Mouse (Mus musculus): ENCODE measurements at regions not wholly inside any gene's neighbourhood (a gene's known extent, or its start where the extent isn't known, plus 50 kb on each side); places are given as distances from the start of the nearest gene placed in this dataset.

DNA sequence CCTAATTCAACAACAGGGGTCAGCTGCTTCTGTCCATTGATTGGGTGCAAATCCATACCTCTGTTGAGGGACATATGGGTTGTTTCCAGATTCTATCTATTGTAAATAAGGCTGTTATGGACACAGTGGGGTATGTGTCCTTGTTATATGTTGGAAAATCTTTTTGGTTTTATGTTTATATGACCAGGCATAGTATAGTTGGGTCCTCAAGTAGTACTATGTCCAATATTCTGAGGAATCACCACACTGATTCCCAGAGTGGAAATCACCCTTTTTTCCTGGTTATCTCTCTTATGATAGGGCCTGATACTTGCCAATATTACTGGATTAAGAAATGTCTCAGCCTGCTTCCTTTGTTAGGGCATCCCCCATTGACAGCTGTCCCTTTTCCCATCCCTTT is 1471.0 kb downstream of the Kcnt2 start:
- Histone ChIP-seq H3K4me3 (ENCODE audit: low read depth, low read length) (no peak overlapping the region), H3K9me3 (ENCODE audit: low read length) (no peaks in the 10 kb centered on the region), H3K27me3 (replicated peaks; ENCODE audit: insufficient read depth, low read length) (no peaks in the 10 kb centered on the region), H3K9ac (replicated peaks; ENCODE audit: low read depth) (no peak overlapping the region), H3K4me2 (replicated peaks; ENCODE audit: low read depth, low read length) (no peak overlapping the region), H3K36me3 (ENCODE audit: insufficient read depth, low read length) (no peaks in the 10 kb centered on the region), H3K4me1 (ENCODE audit: insufficient read depth, low read depth, low read length) (no peaks in the 10 kb centered on the region), H3K27ac (ENCODE audit: low read length) (no peak overlapping the region)
- DNase-seq (ENCODE audit: low spot score) (no peak), ATAC-seq (no peak)
- TF ChIP-seq EP300 (IDR thresholded peaks at IDR 0.05), result no peak
- no peak for TF ChIP-seq CTCF (IDR thresholded peaks at IDR 0.05)

DNA sequence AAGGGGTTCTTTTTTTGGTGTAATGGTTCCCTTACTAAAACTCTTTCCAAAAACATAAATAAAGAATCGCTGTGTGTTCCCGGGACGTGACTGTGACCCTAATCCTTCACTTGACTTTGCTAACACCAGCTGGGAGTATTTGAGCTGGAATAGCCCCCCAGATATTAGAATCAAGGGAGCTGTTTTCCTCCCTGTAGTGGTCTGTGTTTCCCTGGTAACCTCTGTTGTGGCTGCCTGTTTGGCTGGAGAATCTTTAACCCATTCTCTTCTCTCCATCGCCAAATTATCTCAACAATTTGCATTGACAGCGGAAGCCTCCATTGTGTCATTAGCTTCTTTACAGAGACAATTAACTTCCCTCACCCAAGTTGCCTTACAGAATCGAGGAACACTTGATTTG is 1471.6 kb downstream of the Kcnt2 start:
- TF ChIP-seq EP300 (IDR thresholded peaks at IDR 0.05), result no peak
- Histone ChIP-seq H3K4me3 (ENCODE audit: low read depth, low read length) (no peak overlapping the region), H3K27me3 (replicated peaks; ENCODE audit: insufficient read depth, low read length) (no peaks in the 10 kb centered on the region), H3K36me3 (ENCODE audit: insufficient read depth, low read length) (no peaks in the 10 kb centered on the region), H3K4me1 (ENCODE audit: insufficient read depth, low read depth, low read length) (no peaks in the 10 kb centered on the region), H3K9me3 (ENCODE audit: low read length) (no peaks in the 10 kb centered on the region), H3K9ac (replicated peaks; ENCODE audit: low read depth) (no peak overlapping the region), H3K27ac (ENCODE audit: low read length) (no peak overlapping the region), H3K4me2 (replicated peaks; ENCODE audit: low read depth, low read length) (no peak overlapping the region)
- DNase-seq (ENCODE audit: low spot score) (no peak), ATAC-seq (no peak)
- 50% methylated on average over 6 of the region's 6 CpGs for WGBS

DNA sequence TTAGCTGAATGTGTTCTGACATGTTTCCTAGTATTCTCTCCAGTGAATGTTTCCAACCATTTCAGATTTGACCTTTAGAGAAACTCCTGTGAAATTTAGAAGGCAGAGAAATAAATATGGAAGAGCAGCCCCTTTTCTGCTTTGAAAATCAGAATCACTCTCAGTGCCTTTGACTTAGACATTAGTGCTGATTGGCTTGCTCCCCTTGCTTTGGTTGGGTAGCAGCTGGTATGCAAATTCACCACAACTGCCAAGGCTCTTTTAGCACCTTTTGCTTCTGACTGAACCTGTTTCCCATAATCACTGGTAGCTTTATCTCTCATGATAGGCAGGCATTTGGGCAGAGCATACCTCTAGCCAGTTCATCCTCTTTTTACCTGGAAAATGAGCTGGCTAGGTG is 1495.3 kb downstream of the Kcnt2 start:
- Histone ChIP-seq H3K4me3 (ENCODE audit: low read depth, low read length) (no peak overlapping the region), H3K27me3 (replicated peaks; ENCODE audit: insufficient read depth, low read length) (no peaks in the 10 kb centered on the region), H3K9ac (replicated peaks; ENCODE audit: low read depth) (no peak overlapping the region), H3K4me1 (ENCODE audit: insufficient read depth, low read depth, low read length) (no peaks in the 10 kb centered on the region), H3K27ac (ENCODE audit: low read length) (no peak overlapping the region), H3K36me3 (ENCODE audit: insufficient read depth, low read length) (no peaks in the 10 kb centered on the region), H3K9me3 (ENCODE audit: low read length) (no peaks in the 10 kb centered on the region), H3K4me2 (replicated peaks; ENCODE audit: low read depth, low read length) (no peak overlapping the region)
- TF ChIP-seq CTCF (IDR thresholded peaks at IDR 0.05) (no peak), EP300 (IDR thresholded peaks at IDR 0.05) (no peak)
- ATAC-seq (no peak), DNase-seq (ENCODE audit: low spot score) (no peak)

- TF ChIP-seq CTCF (IDR thresholded peaks at IDR 0.05) (no peak), EP300 (IDR thresholded peaks at IDR 0.05) (no peak)
- no peak overlapping the region for H3K4me2 ChIP-seq (replicated peaks; ENCODE audit: low read depth, low read length)
- H3K36me3 ChIP-seq (ENCODE audit: insufficient read depth, low read length), result no peaks in the 10 kb centered on the region
- no peaks in the 10 kb centered on the region for H3K9me3 ChIP-seq (ENCODE audit: low read length)
- 49% methylated on average over 1 of the region's 1 CpGs for WGBS
- no peaks in the 10 kb centered on the region for H3K27me3 ChIP-seq (replicated peaks; ENCODE audit: insufficient read depth, low read length)
- no peak overlapping the region for H3K27ac ChIP-seq (ENCODE audit: low read length)
- DNase-seq (ENCODE audit: low spot score) (no peak), ATAC-seq (no peak)
- H3K9ac ChIP-seq (replicated peaks; ENCODE audit: low read depth), result no peak overlapping the region
- H3K4me1 ChIP-seq (ENCODE audit: insufficient read depth, low read depth, low read length), result no peaks in the 10 kb centered on the region
- H3K4me3 ChIP-seq (ENCODE audit: low read depth, low read length), result no peak overlapping the region
Observed at GRCm38 (mm10) chr1:141776059-141776458, 1530.1 kb downstream of the Kcnt2 start.

DNA sequence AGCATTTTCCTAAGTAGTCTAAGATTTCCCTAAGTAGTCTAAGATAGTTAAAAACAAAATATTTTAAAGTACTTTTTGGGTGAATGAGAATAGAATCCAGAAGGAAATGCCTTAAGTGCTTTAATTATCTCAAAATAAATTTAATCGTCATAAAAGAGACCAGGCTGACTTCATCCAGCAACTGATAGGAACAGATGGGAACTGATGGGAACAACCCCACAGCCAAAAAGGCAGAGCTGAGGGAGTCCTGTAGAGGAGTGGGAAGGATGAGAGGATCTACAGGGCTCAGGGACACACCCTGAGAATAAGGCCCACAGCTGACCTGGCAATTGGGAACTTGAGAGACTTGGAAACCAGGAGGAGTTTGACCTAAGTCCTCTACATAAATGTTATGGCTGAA is 1537.4 kb downstream of the Kcnt2 start:
- no peak overlapping the region for H3K4me2 ChIP-seq (replicated peaks; ENCODE audit: low read depth, low read length)
- H3K27ac ChIP-seq (ENCODE audit: low read length), result no peak overlapping the region
- no peak overlapping the region for H3K9ac ChIP-seq (replicated peaks; ENCODE audit: low read depth)
- 87% methylated on average over 1 of the region's 1 CpGs for whole genome bisulfite sequencing
- no peaks in the 10 kb centered on the region for H3K4me1 ChIP-seq (ENCODE audit: insufficient read depth, low read depth, low read length)
- ATAC-seq (no peak), DNase-seq (ENCODE audit: low spot score) (no peak)
- no peak overlapping the region for H3K4me3 ChIP-seq (ENCODE audit: low read depth, low read length)
- TF ChIP-seq CTCF (IDR thresholded peaks at IDR 0.05), result no peak
- TF ChIP-seq EP300 (IDR thresholded peaks at IDR 0.05), result no peak
- H3K9me3 ChIP-seq (ENCODE audit: low read length), result no peaks in the 10 kb centered on the region
- H3K27me3 ChIP-seq (replicated peaks; ENCODE audit: insufficient read depth, low read length), result no peaks in the 10 kb centered on the region
- no peaks in the 10 kb centered on the region for H3K36me3 ChIP-seq (ENCODE audit: insufficient read depth, low read length)

- no peak for TF ChIP-seq EP300 (IDR thresholded peaks at IDR 0.05)
- no peak for TF ChIP-seq CTCF (IDR thresholded peaks at IDR 0.05)
- WGBS, result 84% methylated on average over 1 of the region's 1 CpGs
Observed at GRCm38 (mm10) chr1:141813315-141814158, 1567.6 kb downstream of the Kcnt2 start.

DNA sequence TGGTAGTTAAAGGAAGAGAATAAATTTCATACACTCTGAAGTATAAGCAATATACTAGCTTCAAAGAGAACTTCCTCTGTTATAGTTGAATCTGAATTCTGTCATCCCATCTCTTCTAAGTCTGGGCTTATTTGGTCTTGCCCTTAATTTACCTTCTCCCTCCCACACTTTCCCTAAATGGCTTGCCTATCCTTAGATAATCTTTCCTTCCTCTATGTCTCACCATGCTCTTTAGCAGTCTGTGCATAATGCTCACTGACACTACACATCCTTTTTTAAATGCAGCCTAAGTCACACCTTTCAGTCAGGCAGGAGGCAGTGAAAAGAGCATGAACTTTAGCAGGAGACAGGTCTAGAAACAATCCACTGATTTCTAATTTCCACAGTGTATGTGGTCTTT is 1585.5 kb downstream of the Kcnt2 start:
- H3K4me2 ChIP-seq (replicated peaks; ENCODE audit: low read depth, low read length), result no peak overlapping the region
- no peak for DNase-seq (ENCODE audit: low spot score)
- ATAC-seq, result no peak

More at GRCm38 (mm10) chr1:141813315-141814158, 1567.6 kb downstream of the Kcnt2 start:
- DNase-seq (ENCODE audit: low spot score) (no peak), ATAC-seq (no peak)
- Histone ChIP-seq H3K4me3 (ENCODE audit: low read depth, low read length) (no peak overlapping the region), H3K4me2 (replicated peaks; ENCODE audit: low read depth, low read length) (no peak overlapping the region), H3K4me1 (ENCODE audit: insufficient read depth, low read depth, low read length) (no peaks in the 10 kb centered on the region), H3K27me3 (replicated peaks; ENCODE audit: insufficient read depth, low read length) (no peaks in the 10 kb centered on the region), H3K36me3 (ENCODE audit: insufficient read depth, low read length) (no peaks in the 10 kb centered on the region), H3K9ac (replicated peaks; ENCODE audit: low read depth) (no peak overlapping the region), H3K27ac (ENCODE audit: low read length) (no peak overlapping the region), H3K9me3 (ENCODE audit: low read length) (no peaks in the 10 kb centered on the region)

More for the DNA sequence above, 1585.5 kb downstream of the Kcnt2 start:
- no peaks in the 10 kb centered on the region for H3K4me1 ChIP-seq (ENCODE audit: insufficient read depth, low read depth, low read length)
- TF ChIP-seq EP300 (IDR thresholded peaks at IDR 0.05) (no peak), CTCF (IDR thresholded peaks at IDR 0.05) (no peak)
- H3K27me3 ChIP-seq (replicated peaks; ENCODE audit: insufficient read depth, low read length), result no peaks in the 10 kb centered on the region
- no peak overlapping the region for H3K27ac ChIP-seq (ENCODE audit: low read length)
- no peaks in the 10 kb centered on the region for H3K36me3 ChIP-seq (ENCODE audit: insufficient read depth, low read length)
- no peaks in the 10 kb centered on the region for H3K9me3 ChIP-seq (ENCODE audit: low read length)
- no peak overlapping the region for H3K9ac ChIP-seq (replicated peaks; ENCODE audit: low read depth)
- H3K4me3 ChIP-seq (ENCODE audit: low read depth, low read length), result no peak overlapping the region
